Mouse (Mus musculus) stomach, embryonic 16.5 days (tissue): ENCODE data around the gene Mcm9. TPM values are rescaled to one million over a fixed set of nuclear protein-coding genes. Genes with fewer than 3 reads are reported as not detected.
A peak's percentile ranks its signal among the peaks of the same experiment; 100 is the strongest.

Experiments used
- ATAC-seq: fragments of 200-750 bp; cut with Nextera tagmentation; 2 replicates; pipeline ENCODE4 v1.8.0; 2017; ENCODE audit warnings: moderate number of reproducible peaks, moderate TSS enrichment; ENCODE audit not compliant: insufficient read depth, low FRiP score
- H3K27ac ChIP-seq: fragments of 300-500 bp; sonication (generic); 2 replicates; pipeline ENCODE4 v1.5.1; 2014; ENCODE audit warnings: low read length
- H3K27me3 ChIP-seq: fragments of 300-500 bp; sonication (generic); 2 replicates; pipeline ENCODE4 v1.6.1; 2014; ENCODE audit warnings: low read length, control low read depth, mixed read lengths; ENCODE audit not compliant: control insufficient read depth, insufficient read depth
- H3K36me3 ChIP-seq: fragments of 300-500 bp; sonication (generic); 2 replicates; pipeline ENCODE4 v1.6.1; 2014; ENCODE audit warnings: low read length; ENCODE audit not compliant: control insufficient read depth, insufficient read depth
- H3K4me1 ChIP-seq: fragments of 300-500 bp; sonication (generic); 2 replicates; pipeline ENCODE4 v1.6.1; 2014; ENCODE audit warnings: low read length, control low read depth, mixed read lengths; ENCODE audit not compliant: control insufficient read depth, insufficient read depth
- H3K4me2 ChIP-seq: fragments of 300-500 bp; sonication (generic); 2 replicates; pipeline ENCODE4 v1.6.1; 2014; ENCODE audit warnings: low read depth, low read length, mixed read lengths
- H3K4me3 ChIP-seq: fragments of 300-500 bp; sonication (generic); replicated peaks from 2 replicates; pipeline ENCODE4 v1.5.1; 2014; ENCODE audit warnings: mild to moderate bottlenecking, low read length
- H3K9ac ChIP-seq: fragments of 300-500 bp; sonication (generic); 2 replicates; pipeline ENCODE4 v1.6.1; 2014; ENCODE audit warnings: low read length
- H3K9me3 ChIP-seq: fragments of 300-500 bp; sonication (generic); replicated peaks from 2 replicates; pipeline ENCODE4 v1.6.1; 2016; ENCODE audit warnings: low read length, control low read depth; ENCODE audit not compliant: control insufficient read depth
- WGBS: fragments of 180-500 bp; shearing (Covaris S2); extraction: QIAGEN DNeasy Blood & Tissue Kit; methylation state at CpG from one replicate; pipeline ENCODE4 v1.1.7; 2014; 5-methylcytosine and 5-hydroxymethylcytosine counted together
- polyA plus RNA-seq: library from polyadenylated mRNA; unstranded; fragments of >200 nt; fragmentation: Nextera tagmentation; extraction: Ambion mirVana; gene quantifications from 2 replicates; pipeline ENCODE4 v1.2.1, GENCODE M21; 2015

Gene Mcm9
- polyA plus RNA-seq, 1 experiment from 2014 or later = 8.7 TPM

DNA sequence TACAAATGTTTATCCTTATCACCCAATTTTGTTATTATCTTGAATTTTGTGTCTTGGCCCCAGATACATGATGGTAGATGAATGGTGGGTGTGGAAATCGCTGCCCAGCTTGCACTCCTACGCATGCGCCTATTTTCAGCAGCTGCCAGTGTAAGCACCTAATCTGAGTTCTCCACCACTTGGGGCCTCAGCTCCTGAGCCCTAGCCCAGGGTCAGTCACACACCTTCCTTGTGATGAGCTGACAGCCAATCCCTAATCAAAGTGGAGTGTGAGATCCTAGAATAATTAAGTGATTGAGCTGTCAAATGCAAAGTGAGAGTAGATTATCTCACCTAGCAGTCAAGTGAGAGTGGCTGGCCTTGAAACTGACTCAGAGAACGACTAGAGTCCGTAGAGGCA is 97.9 kb downstream of the Mcm9 start:
- no peaks in the 10 kb centered on the region for H3K9me3 ChIP-seq
- no peak for ATAC-seq
- H3K9ac ChIP-seq = no peak overlapping the region
- H3K36me3 ChIP-seq = no peaks in the 10 kb centered on the region
- H3K4me2 ChIP-seq = no peak overlapping the region
- no peak overlapping the region for H3K27ac ChIP-seq
- no peaks in the 10 kb centered on the region for H3K27me3 ChIP-seq
- 72% methylated on average over 5 of the region's 5 CpGs for WGBS
- no peak overlapping the region for H3K4me3 ChIP-seq
- H3K4me1 ChIP-seq = no peaks in the 10 kb centered on the region

GRCm38 (mm10) chr10:53527838-53528773 is 102.1 kb downstream of the Mcm9 start:
- Histone ChIP-seq H3K4me1 (no peaks in the 10 kb centered on the region), H3K36me3 (no peaks in the 10 kb centered on the region), H3K4me2 (no peak overlapping the region), H3K9ac (no peak overlapping the region), H3K9me3 (no peaks in the 10 kb centered on the region; the same call in 1 of the 2 replicates), H3K4me3 (no peak overlapping the region), H3K27ac (no peak overlapping the region), H3K27me3 (no peaks in the 10 kb centered on the region)
- 21% methylated on average over 6 of the region's 6 CpGs for WGBS
- ATAC-seq = peak; percentile 64; the same call in 1 of the 2 replicates

DNA sequence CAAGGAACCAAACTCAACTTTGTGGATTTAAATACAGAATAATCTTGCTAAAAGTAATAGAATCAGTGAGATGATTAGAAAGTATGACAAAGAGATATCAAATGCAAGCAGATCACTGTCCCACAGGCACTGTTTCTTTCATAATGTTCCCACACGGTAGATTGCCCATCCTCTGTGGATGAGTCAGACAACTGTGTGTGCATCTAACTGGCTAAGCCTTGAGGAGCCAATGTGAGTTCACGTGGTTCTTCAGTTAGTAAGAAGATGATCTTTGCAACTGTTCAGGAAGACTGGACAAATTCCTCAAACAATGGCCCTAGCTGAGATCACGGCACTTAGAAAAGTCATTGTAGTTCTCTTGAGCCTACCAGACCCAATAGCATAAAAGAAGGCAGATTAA is 102.9 kb downstream of the Mcm9 start:
- WGBS = 84% methylated on average over 3 of the region's 3 CpGs
- H3K9ac ChIP-seq = no peak overlapping the region
- no peaks in the 10 kb centered on the region for H3K27me3 ChIP-seq
- no peaks in the 10 kb centered on the region; the same call in 1 of the 2 replicates for H3K9me3 ChIP-seq
- H3K36me3 ChIP-seq = no peaks in the 10 kb centered on the region
- no peak overlapping the region for H3K27ac ChIP-seq
- no peak for ATAC-seq
- no peak overlapping the region for H3K4me3 ChIP-seq
- no peaks in the 10 kb centered on the region for H3K4me1 ChIP-seq
- H3K4me2 ChIP-seq = no peak overlapping the region

DNA sequence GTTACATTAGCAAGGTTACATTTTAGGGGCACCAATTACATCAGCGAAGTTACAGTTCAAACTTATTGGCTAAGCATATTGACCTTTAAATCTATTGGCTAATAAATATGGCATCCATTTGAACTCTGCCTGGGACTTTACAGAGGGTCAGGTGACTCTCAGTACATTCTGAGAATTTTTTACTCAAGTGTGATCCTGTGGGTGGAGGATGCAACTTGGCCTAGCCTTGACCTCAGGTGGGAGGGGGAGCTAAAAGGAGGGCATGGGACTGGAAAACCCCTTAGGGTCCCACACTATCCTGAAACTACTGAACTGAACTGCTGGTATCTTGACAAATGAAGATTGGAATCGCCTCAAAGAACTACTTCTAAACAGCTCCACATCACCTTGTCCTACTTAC is 103.9 kb downstream of the Mcm9 start:
- Histone ChIP-seq H3K9me3 (no peaks in the 10 kb centered on the region; the same call in 1 of the 2 replicates), H3K4me1 (no peaks in the 10 kb centered on the region), H3K4me2 (no peak overlapping the region), H3K9ac (no peak overlapping the region), H3K36me3 (no peaks in the 10 kb centered on the region), H3K27me3 (no peaks in the 10 kb centered on the region), H3K27ac (no peak overlapping the region), H3K4me3 (no peak overlapping the region)
- no peak for ATAC-seq
- 86% methylated on average over 2 of the region's 2 CpGs for WGBS

DNA sequence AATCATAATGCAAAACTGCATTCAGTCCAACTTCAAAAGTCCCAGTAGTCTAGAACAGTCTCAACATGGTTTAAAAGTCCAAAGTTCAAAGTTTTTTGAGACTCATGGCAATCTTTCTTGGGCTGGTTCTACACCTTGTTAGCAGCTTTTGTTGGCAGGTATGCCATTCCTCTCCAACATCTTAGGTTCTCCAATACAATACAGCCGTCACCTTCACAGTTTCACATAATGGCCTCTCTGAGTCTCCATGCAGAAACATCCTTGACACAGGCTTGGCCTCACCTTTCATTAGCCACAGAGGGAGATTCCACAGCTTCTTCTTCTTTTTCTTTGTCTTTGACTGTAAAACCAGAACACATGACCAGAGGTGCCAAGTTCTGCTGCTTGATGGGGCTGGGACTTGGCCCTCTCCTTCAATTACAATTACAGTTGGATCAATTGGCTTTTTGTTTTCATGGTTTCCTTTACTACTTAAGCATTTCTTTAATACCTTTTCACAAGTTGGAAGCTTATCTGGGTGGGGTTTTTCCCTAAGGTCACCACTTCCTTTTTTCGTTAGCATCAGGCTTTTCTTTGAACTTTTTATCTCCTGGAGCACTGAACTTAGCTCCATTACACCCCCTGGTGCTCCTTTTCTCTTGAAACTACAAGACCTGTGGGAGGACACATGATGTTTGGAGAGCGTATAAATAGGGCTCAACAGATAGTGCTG is 104.8 kb downstream of the Mcm9 start:
- ATAC-seq = no peak
- H3K9me3 ChIP-seq = no peaks in the 10 kb centered on the region; the same call in 1 of the 2 replicates
- no peaks in the 10 kb centered on the region for H3K27me3 ChIP-seq
- no peak overlapping the region for H3K27ac ChIP-seq
- no peaks in the 10 kb centered on the region for H3K4me1 ChIP-seq
- no peak overlapping the region for H3K4me3 ChIP-seq
- no peaks in the 10 kb centered on the region for H3K36me3 ChIP-seq
- H3K9ac ChIP-seq = no peak overlapping the region
- H3K4me2 ChIP-seq = no peak overlapping the region
- WGBS = 80% methylated on average over 3 of the region's 3 CpGs

- Histone ChIP-seq H3K9me3 (no peaks in the 10 kb centered on the region), H3K4me1 (0 out of 2 replicates have a peak, but pooled peaks cover 5% of the 10 kb centered on the region), H3K9ac (no peak overlapping the region), H3K4me2 (peak overlapping the region; percentile 3; the same call in 1 of the 2 replicates), H3K27ac (peak overlapping the region; percentile 65), H3K36me3 (no peaks in the 10 kb centered on the region), H3K4me3 (no peak overlapping the region), H3K27me3 (no peaks in the 10 kb centered on the region)
- 35% methylated on average over 14 of the region's 14 CpGs for WGBS
- ATAC-seq = peak; percentile 56; the same call in 1 of the 2 replicates
Observed at GRCm38 (mm10) chr10:53519068-53519954, 110.9 kb downstream of the Mcm9 start.

GRCm38 (mm10) chr10:53518599-53518913 is 111.7 kb downstream of the Mcm9 start:
- 0 out of 2 replicates have a peak, but pooled peaks cover 5% of the 10 kb centered on the region for H3K4me1 ChIP-seq
- no peaks in the 10 kb centered on the region for H3K27me3 ChIP-seq
- H3K4me3 ChIP-seq = no peak overlapping the region
- H3K27ac ChIP-seq = peak overlapping the region; percentile 65; the same call in 1 of the 2 replicates
- ATAC-seq = peak; percentile 20; the same call in 1 of the 2 replicates
- no peaks in the 10 kb centered on the region for H3K9me3 ChIP-seq
- 59% methylated on average over 8 of the region's 8 CpGs for WGBS
- H3K4me2 ChIP-seq = no peak overlapping the region
- H3K36me3 ChIP-seq = no peaks in the 10 kb centered on the region
- H3K9ac ChIP-seq = 0 out of 2 replicates have a peak overlapping the region, but pooled peaks have one; percentile 13

DNA sequence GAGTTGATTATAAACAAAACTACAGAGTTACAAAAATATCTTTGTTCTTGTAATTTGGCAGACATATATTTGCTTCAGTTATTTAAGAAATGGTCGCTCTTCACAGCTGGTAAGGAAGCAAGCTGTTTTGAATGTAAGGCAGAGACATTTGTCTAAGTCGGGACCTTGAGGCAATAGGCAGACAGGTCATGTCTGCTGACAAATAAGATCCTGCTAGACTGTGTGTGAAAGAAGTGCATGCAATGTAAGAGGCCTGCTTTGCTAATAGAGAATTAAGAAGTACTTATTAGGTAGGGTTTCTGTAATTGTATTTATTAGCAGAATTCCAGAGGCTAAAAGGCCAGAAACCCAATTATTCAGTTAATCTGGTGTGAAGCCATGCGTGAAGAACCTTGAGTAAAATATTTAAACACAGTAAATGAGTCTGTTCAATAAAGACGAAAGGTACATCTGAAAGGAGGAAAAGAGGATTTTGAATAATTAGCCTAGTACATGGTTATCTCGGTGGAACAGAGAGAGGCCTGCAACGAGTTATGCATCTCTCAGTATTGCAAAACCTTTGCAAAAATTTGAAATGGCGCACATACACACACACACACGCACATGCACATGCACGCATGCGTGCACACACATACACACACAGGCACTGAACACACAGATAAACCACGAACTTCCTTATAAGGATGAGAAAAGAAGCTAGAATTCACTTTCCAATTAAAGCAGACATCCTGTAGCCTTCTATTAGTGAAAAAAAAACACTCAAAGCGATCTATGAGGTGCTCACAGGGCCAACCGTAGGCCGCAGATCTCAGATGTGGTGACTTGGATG is 112.3 kb downstream of the Mcm9 start:
- H3K4me2 ChIP-seq = no peak overlapping the region
- peak overlapping the region; percentile 65; the same call in 1 of the 2 replicates for H3K27ac ChIP-seq
- no peak for ATAC-seq
- no peaks in the 10 kb centered on the region for H3K9me3 ChIP-seq
- H3K4me1 ChIP-seq = 0 out of 2 replicates have a peak, but pooled peaks cover 5% of the 10 kb centered on the region
- H3K36me3 ChIP-seq = no peaks in the 10 kb centered on the region
- H3K9ac ChIP-seq = no peak overlapping the region
- no peaks in the 10 kb centered on the region for H3K27me3 ChIP-seq
- no peak overlapping the region for H3K4me3 ChIP-seq
- 68% methylated on average over 14 of the region's 14 CpGs for WGBS
